Mouse (Mus musculus) stomach, postnatal 0 days (tissue): ENCODE measurements around the gene Ppp6r3. TPM values are rescaled to one million over a fixed set of nuclear protein-coding genes. Genes with fewer than 3 reads are reported as not detected.
"Not testable (repeated sequence)": the region's sequence is repeated elsewhere in the genome, so short reads cannot be mapped to it uniquely, and the experiment has no call there.

ENCODE experiments used
- ATAC-seq: fragments of 200-750 bp; cut with Nextera tagmentation; 2 replicates; pipeline ENCODE4 v1.8.0; 2017; ENCODE audit not compliant: low FRiP score, low TSS enrichment
- DNase-seq: peaks from one replicate; pipeline ENCODE4 v3.0.0-alpha.2; 2016; ENCODE audit warnings: low spot score
- H3K27ac ChIP-seq: fragments of 300-500 bp; sonication (generic); replicated peaks from 2 replicates; pipeline ENCODE4 v1.5.1; 2014; ENCODE audit warnings: mild to moderate bottlenecking, control low read depth
- H3K27me3 ChIP-seq: fragments of 300-500 bp; sonication (generic); 2 replicates; pipeline ENCODE4 v1.6.1; 2014; ENCODE audit warnings: low read length; ENCODE audit not compliant: control insufficient read depth, insufficient read depth
- H3K36me3 ChIP-seq: fragments of 300-500 bp; sonication (generic); 2 replicates; pipeline ENCODE4 v1.6.1; 2014; ENCODE audit warnings: low read length, mixed read lengths; ENCODE audit not compliant: control insufficient read depth, insufficient read depth
- H3K4me1 ChIP-seq: fragments of 300-500 bp; sonication (generic); replicated peaks from 2 replicates; pipeline ENCODE4 v1.6.1; 2014; ENCODE audit warnings: antibody characterized with exemption; ENCODE audit not compliant: control insufficient read depth, insufficient read depth
- H3K4me2 ChIP-seq: fragments of 300-500 bp; sonication (generic); replicated peaks from 2 replicates; pipeline ENCODE4 v1.6.1; 2014; ENCODE audit warnings: low read depth, mild to moderate bottlenecking, control low read depth, moderate library complexity
- H3K4me3 ChIP-seq: fragments of 300-500 bp; sonication (generic); 2 replicates; pipeline ENCODE4 v1.5.1; 2014; ENCODE audit warnings: low read depth, low read length, control low read depth
- H3K9ac ChIP-seq: fragments of 300-500 bp; sonication (generic); 2 replicates; pipeline ENCODE4 v1.6.1; 2014; ENCODE audit warnings: mild to moderate bottlenecking, low read length, control low read depth, mixed read lengths
- H3K9me3 ChIP-seq: fragments of 300-500 bp; sonication (generic); 2 replicates; pipeline ENCODE4 v1.6.1; 2016; ENCODE audit warnings: low read length; ENCODE audit not compliant: control insufficient read depth
- CTCF ChIP-seq: IDR thresholded peaks from 2 replicates; pipeline ENCODE4 v1.5.1; 2016; ENCODE audit warnings: antibody characterized with exemption, low read depth, mild to moderate bottlenecking, moderate library complexity
- EP300 ChIP-seq: optimal IDR thresholded peaks from 2 replicates; pipeline ENCODE3; 2016; ENCODE audit warnings: antibody characterized with exemption
- WGBS: fragments of 180-500 bp; shearing (Covaris S2); extraction: QIAGEN DNeasy Blood & Tissue Kit; methylation state at CpG from one replicate; pipeline ENCODE4 v1.1.7; 2014; 5-methylcytosine and 5-hydroxymethylcytosine counted together
- polyA plus RNA-seq: library from polyadenylated mRNA; unstranded; fragments of >200 nt; fragmentation: Nextera tagmentation; extraction: Ambion mirVana; gene quantifications from 2 replicates; pipeline ENCODE4 v1.2.1, GENCODE M21; 2015

Gene Ppp6r3
- polyA plus RNA-seq, 1 experiment from 2014 or later, result 18.6 TPM

GRCm38 (mm10) chr19:3539456-3539855 lies 36.1 kb downstream of the Ppp6r3 start:
- no peak overlapping the region for H3K4me3 ChIP-seq
- H3K27ac ChIP-seq, result no peak overlapping the region
- no peak overlapping the region for H3K4me2 ChIP-seq
- ATAC-seq (no peak), DNase-seq (no peak)
- H3K36me3 ChIP-seq, result no peaks in the 10 kb centered on the region
- no peak overlapping the region for H3K9ac ChIP-seq
- no peaks in the 10 kb centered on the region for H3K4me1 ChIP-seq
- no peaks in the 10 kb centered on the region for H3K27me3 ChIP-seq
- no peak for TF ChIP-seq EP300
- TF ChIP-seq CTCF, result no peak
- no peaks in the 10 kb centered on the region for H3K9me3 ChIP-seq
- WGBS, result 86% methylated on average over 5 of the region's 5 CpGs

DNA sequence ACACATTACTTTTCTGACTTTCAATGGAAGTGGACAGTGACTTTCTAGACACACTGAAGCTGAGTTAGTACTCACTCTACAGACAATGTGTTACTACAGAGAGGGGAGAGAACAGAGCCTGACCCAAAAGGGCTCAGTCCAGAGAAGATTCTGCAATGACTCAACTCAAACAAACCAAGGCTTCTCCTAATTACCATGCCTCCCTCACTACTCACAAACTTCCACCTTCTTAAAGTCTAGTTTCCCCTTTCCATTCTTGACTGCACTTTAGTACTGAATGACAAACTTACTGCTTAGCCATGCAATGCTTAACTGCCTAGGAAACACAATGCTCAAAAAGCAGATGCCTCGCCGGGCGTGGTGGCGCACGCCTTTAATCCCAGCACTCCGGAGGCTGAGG lies 37.9 kb downstream of the Ppp6r3 start:
- H3K36me3 ChIP-seq, result no peaks in the 10 kb centered on the region
- DNase-seq (no peak), ATAC-seq (no peak)
- H3K4me2 ChIP-seq, result no peak overlapping the region
- WGBS, result 97% methylated on average over 6 of the region's 6 CpGs
- H3K27me3 ChIP-seq, result no peaks in the 10 kb centered on the region
- no peak overlapping the region for H3K9ac ChIP-seq
- no peaks in the 10 kb centered on the region for H3K4me1 ChIP-seq
- H3K27ac ChIP-seq, result no peak overlapping the region
- no peaks in the 10 kb centered on the region for H3K9me3 ChIP-seq
- no peak for TF ChIP-seq EP300
- no peak for TF ChIP-seq CTCF
- H3K4me3 ChIP-seq, result no peak overlapping the region

DNA sequence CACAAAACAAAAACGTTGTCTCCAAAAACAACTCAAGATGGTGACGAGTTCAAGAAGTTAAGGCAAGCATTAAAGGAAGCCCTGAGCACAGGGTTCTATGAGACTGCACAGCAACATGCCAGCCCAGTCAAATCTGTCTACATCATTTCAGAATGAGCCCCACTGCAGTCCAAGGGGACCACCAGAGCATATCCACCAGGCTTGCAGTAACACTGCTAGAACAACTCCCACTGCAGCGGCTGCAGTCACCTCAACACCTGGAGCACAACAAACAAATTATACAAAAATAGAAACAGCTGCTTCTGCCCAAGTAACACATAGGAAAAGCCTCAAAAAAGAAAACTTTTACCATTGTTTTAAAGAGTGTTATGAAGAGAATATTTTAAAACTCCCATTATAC lies 40.6 kb downstream of the Ppp6r3 start:
- no peak for TF ChIP-seq CTCF
- no peak for TF ChIP-seq EP300
- WGBS, result 84% methylated on average over 3 of the region's 3 CpGs

DNA sequence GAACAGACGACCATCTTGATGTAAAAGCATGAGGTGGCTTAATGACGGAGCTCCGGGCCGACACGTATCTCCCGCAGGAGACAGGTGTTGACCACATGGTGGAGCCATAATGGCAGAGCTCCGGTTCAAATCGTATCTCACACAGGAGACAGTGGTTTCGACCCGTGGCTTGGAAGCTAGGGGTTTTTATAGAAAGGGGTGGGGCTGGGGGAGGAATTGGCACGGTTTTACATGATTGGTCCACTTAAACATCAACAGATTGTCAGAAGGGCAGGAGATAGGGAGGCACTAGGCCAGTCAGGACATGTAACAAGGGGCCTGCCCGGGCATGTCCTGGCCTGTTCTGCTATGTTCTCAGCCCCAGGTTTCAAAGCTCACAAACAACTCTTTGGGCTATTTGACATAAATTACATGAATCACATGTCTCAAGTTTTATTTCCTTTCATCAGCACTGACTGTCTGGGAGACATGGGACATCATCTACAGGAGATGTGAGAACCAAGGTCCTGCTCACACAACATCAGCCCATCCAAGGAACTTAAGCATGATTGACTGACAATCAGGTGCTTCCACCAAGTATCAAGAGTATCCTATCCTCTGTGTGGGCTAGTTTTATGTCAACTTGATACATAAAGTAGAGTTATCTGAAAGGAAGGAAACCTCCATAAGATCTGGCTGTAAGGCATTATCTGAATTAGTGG lies 42.1 kb downstream of the Ppp6r3 start:
- 0 out of 2 replicates have a peak, but pooled peaks have one; percentile 4 for TF ChIP-seq CTCF
- ATAC-seq, H3K27ac ChIP-seq, H3K4me3 ChIP-seq, DNase-seq, H3K9me3 ChIP-seq, H3K9ac ChIP-seq, H3K4me1 ChIP-seq, H3K36me3 ChIP-seq, H3K27me3 ChIP-seq, H3K4me2 ChIP-seq: not testable (repeated sequence)
- 88% methylated on average over 12 of the region's 12 CpGs for WGBS

More for the DNA sequence above, 40.6 kb downstream of the Ppp6r3 start:
- Histone ChIP-seq H3K9me3 (no peaks in the 10 kb centered on the region), H3K27ac (no peak overlapping the region), H3K4me1 (no peaks in the 10 kb centered on the region), H3K9ac (no peak overlapping the region), H3K4me2 (no peak overlapping the region), H3K27me3 (no peaks in the 10 kb centered on the region), H3K36me3 (no peaks in the 10 kb centered on the region), H3K4me3 (no peak overlapping the region)
- ATAC-seq (no peak), DNase-seq (no peak)

GRCm38 (mm10) chr19:3532717-3533260 lies 42.8 kb downstream of the Ppp6r3 start:
- Histone ChIP-seq H3K27ac (no peak overlapping the region), H3K4me1 (no peaks in the 10 kb centered on the region), H3K4me2 (no peak overlapping the region), H3K36me3 (no peaks in the 10 kb centered on the region), H3K27me3 (no peaks in the 10 kb centered on the region), H3K9me3 (no peaks in the 10 kb centered on the region), H3K9ac (no peak overlapping the region), H3K4me3 (no peak overlapping the region)
- no peak for DNase-seq
- no peak for TF ChIP-seq EP300
- TF ChIP-seq CTCF, result no peak
- no peak for ATAC-seq
- 96% methylated on average over 14 of the region's 14 CpGs for WGBS

DNA sequence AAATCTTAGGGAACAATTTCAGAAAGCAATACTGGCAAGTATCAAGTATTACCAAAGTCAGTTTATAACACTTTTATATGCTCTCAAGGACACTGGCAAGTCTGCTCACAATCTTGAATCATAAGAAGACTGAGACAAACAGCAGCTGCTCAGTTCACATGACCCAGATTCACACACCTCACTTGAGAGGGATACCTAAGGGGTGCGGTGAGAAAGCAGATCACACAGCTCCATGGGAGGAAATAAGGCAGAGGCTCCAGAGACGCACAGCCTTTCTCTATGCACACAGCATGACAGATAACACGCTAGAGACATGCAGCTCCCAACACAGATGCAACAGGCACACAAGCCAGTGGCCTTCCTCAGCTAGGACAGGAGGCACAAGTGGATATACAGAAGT lies 45.8 kb downstream of the Ppp6r3 start:
- WGBS, result 79% methylated on average over 3 of the region's 3 CpGs
- H3K4me1 ChIP-seq, result no peaks in the 10 kb centered on the region
- ATAC-seq, result no peak
- H3K4me2 ChIP-seq, result no peak overlapping the region
- H3K9me3 ChIP-seq, result no peaks in the 10 kb centered on the region
- TF ChIP-seq EP300, result no peak
- TF ChIP-seq CTCF, result no peak
- no peaks in the 10 kb centered on the region for H3K27me3 ChIP-seq
- no peak overlapping the region for H3K27ac ChIP-seq
- no peak overlapping the region for H3K9ac ChIP-seq
- DNase-seq, result no peak
- no peaks in the 10 kb centered on the region for H3K36me3 ChIP-seq
- H3K4me3 ChIP-seq, result no peak overlapping the region
